Mouse (Mus musculus) kidney, adult 18-20 months (tissue): Measurements from ENCODE around the gene Ank2.
A peak's percentile ranks its signal among the peaks of the same experiment; 100 is the strongest.

Experiments
- DNase-seq: peaks from one replicate; pipeline ENCODE4 v3.0.0; 2021

Gene Ank2

GRCm38 (mm10) chr3:127498742-127499400 lies at the start of gene Ank2:
Ank2 (minus strand) TSS chr3:127499350.
- peak; percentile 3 for DNase-seq

DNA sequence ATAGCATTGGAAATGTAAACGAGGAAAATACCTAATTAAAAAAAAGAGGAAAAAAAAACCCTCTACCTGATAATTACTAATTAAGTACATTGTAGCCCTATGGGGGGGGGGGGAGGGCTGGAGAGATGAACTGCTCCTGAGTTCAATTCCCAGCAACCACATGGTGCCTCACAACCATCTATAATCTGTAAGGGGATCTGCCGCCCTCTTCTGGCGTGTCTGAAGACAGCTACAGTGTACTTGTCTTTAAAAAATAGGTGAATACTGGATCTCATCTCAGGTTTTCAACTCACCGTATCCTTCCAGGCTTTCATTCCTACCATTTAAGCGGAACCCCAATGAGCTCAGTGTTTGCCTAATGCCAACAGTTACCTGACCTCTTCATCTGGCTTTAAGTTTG lies 48.7 kb upstream of the Ank2 start:
- no peak for DNase-seq

GRCm38 (mm10) chr3:127544610-127545121 lies 45.5 kb upstream of the Ank2 start:
- no peak for DNase-seq

- DNase-seq = no peak
Measured at GRCm38 (mm10) chr3:127543976-127544375, 44.8 kb upstream of the Ank2 start.

DNA sequence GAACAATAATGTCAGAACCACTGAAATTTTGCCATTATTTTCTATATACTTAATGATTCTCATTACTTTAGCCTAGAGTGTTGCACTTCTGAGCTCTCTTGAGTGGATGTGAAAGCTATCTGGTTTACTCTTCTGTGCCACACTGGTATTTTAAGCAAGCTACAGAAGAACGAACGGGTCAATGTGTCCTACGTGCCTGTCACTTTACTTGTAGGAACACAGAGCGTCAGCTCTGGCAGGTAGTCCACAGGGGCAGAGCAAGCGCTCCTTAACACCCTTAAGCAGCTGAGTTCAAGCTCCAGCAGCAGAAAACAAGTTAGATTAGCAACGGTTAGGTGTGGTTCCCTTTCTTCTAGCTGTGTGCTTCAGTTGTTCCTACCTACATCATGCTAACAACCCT lies 40.0 kb upstream of the Ank2 start:
- no peak for DNase-seq

DNA sequence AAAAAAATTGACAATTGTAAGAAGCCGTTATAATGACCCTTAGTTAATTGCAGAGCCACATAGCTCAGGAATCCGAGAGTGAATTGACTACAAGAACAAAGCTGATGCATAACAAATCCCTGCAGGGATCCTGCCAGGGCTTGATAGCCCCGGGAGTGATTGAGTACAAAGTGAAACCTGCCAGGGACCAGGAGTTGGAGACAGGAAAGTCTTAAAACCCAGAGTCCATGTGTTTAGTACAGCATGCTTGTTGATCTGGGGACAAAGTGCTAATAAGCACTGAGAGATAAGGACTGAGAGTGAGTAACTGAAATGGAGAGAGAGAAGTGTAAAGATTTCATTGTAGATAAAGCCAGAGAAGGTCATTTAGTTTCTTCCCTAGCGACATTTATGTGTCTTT lies 31.1 kb upstream of the Ank2 start:
- DNase-seq = no peak

DNA sequence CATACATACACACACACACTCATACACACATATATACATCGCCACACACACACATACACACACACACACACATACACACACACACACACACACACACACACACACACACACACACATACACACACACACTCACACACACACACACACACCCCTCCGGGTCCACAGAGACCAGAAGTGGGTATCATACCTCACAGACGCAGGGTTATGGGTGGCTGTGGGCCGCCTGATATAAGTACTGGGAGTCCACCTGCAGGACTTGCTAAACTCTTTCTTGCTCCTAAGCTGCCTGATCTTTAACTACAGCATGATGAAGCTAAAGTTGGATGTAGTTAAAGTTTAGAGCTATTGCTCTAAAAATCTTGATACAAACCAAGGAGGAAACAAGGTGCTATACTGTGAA lies 30.7 kb upstream of the Ank2 start:
- no peak for DNase-seq

DNA sequence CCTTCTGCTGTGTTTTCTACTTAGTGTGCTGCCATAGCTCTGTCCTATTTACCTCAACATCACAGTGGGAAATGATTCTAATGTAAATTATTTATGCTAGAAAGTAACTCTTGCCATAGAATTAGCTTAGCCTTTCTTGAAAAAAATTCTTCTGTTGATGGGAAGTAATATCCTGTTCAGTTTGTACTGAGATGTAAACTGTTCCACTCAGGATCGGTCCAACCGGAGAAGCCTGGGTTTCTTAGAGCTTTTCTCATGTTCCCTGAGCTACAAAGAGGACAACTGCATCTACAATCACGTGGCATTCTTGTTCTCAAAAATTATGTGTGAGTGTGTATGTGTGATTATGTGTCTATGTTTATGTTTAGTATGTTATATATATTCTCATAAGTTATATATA lies 30.1 kb upstream of the Ank2 start:
- DNase-seq = no peak

DNA sequence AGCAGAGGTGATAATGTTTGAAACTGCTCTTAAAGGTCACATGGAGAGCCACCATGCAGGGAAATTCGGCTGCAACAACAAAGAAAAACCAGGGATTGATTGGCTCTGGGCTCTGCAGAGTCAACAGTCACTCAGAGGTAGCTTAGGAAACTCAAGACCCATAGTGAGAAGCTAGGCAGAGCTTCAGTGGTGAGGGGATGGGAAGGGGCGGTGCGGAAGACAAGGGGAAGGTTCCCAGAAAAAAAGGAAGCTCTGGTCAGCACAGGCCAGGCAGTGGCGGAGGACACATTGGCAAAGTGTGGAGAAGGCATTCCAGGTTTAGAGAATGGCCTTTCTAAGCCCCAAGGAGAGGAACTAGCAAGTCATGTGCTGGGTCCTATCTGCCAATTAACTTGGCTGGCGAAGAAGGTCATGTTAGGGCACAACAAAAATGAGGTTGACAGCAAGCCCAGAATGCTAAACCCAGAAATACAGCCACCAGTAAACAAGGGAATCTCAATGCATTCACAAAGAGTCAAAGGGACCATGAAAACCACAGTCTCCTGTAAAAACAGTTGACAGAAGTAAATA lies 28.4 kb upstream of the Ank2 start:
- DNase-seq = no peak

DNA sequence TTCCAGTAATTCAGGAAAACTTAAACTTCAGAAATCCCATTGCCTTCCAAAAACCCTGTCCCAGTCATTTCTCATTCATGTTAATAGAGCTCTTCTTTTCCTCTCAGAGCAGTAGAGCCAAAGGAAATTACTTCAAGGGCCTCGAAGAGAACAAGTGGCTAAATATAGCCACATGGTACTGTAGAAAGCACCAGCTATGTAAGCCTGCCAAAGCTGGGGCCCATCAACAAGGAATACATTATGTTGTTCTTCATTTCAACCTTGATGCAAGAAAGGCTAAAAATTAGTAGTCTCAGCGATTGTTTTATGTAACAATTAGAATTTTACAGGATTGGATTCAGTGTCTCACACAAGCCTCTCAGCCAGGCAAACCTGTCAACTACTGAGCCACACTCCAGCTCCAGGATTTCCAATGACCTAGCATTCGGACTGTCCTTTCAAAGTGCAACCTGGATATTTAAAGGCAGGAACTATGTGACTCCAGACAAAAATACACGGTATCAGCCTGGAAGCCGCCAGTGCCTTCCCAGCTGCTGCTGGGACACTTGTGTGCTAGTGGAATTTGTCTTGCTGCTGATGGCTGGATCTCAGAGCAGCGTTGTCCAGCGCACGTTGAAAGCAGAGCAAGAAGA lies 26.2 kb upstream of the Ank2 start:
- no peak for DNase-seq

DNA sequence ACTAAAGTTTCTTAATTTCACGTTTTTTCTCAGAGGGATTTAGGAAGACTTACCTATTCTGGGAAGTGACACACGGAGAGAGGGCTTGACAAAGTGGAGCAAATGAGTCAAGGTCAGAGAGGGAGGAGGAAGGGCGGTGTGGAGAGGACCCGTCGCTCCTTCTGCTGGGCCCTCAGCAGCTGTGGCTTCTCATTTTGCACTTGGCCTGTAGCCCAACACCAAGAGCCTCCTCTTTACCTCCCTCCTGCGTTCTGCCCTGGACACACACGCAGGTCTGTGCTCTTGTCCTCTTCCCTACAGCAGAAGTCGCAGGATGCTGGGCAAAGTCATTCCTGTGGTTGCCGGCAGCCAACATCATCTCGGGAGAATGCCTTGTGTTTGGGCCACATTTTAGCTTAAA lies 22.0 kb upstream of the Ank2 start:
- DNase-seq = no peak

DNA sequence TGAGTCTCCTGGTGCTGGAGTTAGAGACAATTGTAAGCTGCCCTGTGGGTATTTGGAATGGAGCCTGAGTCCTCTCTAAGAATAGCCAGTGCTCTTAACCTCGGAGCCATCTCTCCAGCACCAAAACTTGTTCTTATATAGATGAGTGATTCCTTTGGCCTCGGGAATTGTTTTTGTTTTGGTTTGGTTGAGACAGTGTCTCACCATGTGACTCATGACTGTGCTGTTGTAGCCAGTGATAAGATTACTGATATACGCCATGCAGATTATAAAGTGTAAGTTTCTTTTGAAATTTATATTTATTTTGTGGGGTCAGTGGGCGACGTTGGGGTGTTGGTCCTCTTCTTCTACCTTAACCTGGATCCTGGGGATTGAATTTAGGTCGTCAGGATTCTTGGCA lies 21.1 kb upstream of the Ank2 start:
- no peak for DNase-seq

DNA sequence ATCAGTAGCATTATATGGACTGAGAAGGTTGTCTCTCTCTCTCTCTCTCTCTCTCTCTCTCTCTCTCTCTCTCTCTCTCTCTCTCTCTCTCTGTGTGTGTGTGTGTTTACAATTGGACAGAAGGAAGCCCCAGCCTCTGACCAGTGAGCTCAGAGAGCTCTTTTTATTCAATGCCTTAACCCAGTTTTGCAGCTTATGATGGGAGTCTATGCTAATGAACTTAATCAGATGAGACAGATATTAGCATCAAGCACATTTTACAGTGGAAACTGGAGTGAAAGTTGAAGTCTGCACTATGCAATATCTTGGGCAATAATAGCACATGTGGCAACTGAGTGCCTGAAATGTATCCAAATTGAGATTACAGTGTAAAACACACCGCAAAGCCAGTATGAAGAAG lies 16.1 kb upstream of the Ank2 start:
- no peak for DNase-seq

GRCm38 (mm10) chr3:127513699-127514098 lies 14.5 kb upstream of the Ank2 start:
- DNase-seq = no peak

DNA sequence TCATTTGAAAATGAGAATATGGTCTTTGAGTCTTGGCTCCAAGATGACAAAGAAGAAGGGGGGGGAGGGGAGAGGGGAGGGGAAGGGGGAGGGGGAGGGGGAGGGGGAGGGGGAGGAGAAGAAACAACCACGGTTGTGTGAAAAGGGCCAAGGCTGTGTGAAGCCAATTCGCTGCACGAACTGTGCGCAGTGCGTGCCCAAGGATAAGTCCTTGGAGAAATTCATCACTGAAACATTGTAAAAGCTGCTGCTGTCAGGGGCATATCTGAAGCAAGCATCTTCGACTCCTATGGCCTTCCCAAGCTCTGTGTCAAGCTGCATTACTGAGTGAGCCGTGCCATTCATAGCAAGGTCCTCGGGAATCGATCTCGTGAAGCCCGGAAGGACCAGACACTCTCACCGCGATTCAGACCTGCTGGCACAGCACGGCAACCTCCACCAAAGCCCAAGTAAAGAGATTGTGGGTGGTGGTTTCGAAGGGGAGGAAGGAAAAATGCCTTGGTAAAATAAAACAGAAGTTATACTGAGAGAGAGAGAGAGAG lies 13.7 kb upstream of the Ank2 start:
- no peak for DNase-seq

GRCm38 (mm10) chr3:127511786-127512746 lies 12.9 kb upstream of the Ank2 start:
- no peak for DNase-seq

DNA sequence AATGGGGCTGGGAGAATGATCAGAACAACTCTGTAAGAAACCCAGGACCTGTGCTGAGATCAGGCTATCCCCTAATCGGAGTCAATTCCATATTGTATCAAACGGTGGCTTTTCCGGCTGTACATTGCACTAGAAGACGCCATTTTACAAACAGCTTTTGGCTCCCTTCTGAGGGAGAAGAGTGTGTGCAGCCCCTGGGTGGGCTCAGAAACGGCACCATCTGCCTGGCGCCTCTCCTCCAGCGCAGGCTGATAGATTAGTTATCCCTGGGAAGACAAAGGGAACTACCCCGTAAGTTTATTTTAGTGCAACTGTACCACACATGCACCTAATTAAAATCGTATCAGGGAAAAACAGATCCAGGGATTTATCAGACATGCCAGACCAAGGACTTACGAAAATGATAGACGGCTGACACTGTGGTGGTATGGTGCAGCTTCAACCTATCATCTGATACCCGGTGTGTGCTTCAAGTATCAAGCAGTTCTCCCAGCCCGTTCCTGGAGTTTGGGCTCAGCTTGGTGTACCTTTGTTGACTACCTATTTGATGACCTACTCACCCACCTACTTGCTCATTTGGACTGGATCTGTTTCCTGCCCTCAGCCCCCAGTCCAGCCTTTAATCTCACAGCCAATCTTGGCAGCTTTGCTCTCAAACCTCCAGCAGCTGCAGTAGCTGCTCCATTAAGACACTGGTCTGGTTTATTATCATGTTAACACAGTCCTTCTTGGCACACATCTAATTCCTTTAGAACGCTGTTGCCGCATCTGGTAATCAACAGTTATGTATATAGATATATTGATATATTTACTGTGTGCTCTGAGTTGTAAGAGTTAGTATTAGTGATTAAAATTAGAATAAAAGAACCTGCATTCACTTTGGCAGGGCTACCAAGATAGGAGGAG lies 9.0 kb upstream of the Ank2 start:
- DNase-seq = no peak

DNA sequence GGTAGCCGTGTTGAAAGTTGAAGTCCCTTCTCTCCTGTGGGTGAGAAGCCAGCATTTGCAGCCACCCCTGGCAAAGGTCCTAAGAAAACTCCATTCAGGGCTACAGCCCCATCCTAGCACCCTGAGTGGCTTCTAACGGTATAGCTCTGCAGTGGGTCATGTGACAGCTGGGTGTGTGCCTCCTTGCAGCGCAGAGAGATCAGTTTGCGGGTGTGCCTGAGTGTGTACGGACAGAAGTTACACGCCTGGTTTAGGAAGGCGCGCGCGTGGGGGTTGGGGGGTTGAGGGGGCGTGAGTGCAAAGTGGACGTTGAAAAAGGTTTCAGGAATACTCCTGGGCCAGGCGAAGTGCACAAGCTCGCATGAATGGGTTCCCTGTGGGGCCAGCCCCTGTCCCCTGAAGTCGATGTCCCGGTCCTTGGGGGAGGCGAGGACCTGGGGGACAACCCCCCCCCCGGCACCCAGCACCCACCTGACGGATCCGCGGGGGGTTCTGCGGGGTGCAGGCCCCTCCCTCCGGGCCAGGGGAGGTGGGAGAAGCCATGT lies 881 bp downstream of the Ank2 start:
- no peak for DNase-seq

DNA sequence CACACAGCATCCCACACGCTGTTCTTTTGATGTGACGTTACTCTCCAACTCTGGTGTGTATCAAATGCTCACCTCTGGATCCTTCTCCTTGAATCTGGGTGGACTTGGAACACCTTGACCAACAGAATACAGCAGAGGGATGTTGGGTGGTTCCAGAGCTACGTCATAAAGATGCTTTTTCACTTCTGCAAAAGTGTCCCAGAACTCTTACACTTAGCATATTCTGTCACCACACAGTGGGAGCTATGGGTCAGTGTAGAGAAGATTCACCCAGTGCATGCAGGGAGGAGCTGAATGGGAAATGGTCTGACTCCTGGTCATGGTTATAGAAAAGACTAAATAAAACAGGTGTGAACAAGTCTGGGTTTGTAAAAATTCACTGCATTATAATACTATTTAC lies 6.5 kb downstream of the Ank2 start:
- no peak for DNase-seq

- no peak for DNase-seq
Measured at GRCm38 (mm10) chr3:127487302-127487701, 11.8 kb downstream of the Ank2 start.

- DNase-seq = no peak
Measured at GRCm38 (mm10) chr3:127485174-127485573, 14.0 kb downstream of the Ank2 start.

DNA sequence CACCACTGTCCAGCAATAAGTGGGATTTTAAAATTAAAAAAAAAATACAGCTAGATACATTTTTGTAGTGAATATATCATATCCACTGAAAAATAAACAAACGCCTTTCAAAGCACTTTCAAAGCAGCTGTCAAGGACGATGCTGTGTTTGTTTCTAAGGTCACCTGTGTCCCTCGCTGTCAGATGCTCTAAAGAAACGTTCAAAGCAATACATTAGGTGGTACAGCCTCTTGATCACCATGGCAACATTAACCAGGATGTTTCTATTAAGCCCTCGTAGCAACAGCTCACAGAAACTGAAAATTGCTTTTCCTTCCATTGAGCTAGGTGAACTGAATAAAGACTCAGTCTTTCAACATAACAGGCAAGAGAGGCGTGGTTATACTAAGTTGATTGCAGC lies 17.5 kb downstream of the Ank2 start:
- DNase-seq = no peak
